Comparison of ENCODE assay signal across 25 mouse cellular contexts in the genomic region with DNA sequence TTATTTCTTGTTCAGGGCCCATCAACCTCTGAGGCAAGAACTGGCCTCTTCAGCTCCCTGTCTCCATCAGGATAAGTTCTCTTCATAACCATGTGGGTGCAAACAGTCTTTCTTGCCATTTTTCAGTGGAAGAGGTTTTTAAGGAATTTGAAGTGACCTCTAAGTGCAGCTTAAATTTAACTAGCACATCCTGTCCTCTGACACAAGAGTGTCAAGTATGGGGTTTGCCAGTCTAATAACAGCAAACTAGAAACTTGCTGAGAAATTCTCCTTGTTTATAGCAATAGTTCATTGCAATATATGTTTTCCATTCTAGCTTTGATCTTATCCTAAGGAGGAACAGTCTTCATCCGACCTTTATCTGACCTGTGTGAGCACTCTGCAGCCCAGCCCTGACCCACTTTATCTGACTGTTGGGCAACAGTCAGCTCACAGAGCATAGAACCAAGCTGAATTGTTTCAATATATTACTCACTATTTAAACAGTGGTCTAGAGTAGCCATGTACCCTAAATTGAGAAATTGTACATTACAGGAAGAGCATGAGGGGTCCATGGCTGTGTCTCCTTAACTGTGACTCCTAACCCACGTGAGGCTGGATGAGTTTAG.
"Had no signal": no experiment of that assay in that cellular context is flagged by ENCODE, and none has a peak within 500 bp of the region (broad histone marks: within the 10 kb centered on the region; RNA-seq: fewer than 3 reads in every experiment).

No protein-coding gene starts in this region.

- DNase-seq: gastrocnemius, adult 2 months; gastrocnemius, postnatal 10 days; gastrocnemius, postnatal 25 days; heart, adult 18-20 months; heart, postnatal 10 days; heart, postnatal 4 days; kidney, adult 18-20 months; kidney, adult 9 months; kidney, postnatal 10 days; kidney, postnatal 25 days; kidney, postnatal 4 days; left cerebral cortex, postnatal 4 days had no signal

- H3K36me3 ChIP-seq: heart, embryonic 10.5 days; heart, embryonic 12.5 days; hindbrain, embryonic 10.5 days; hindbrain, embryonic 12.5 days; intestine, embryonic 15.5 days; limb, embryonic 13.5 days; limb, embryonic 15.5 days had no signal

- H3K4me3 ChIP-seq: gastrocnemius, adult 2 months; heart, embryonic 10.5 days; heart, embryonic 12.5 days; hindbrain, embryonic 10.5 days; hindbrain, embryonic 12.5 days; intestine, embryonic 15.5 days; layer of hippocampus, adult 2 months; left cerebral cortex, adult 2 months; limb, embryonic 13.5 days; limb, embryonic 15.5 days had no signal

- H3K27ac ChIP-seq: gastrocnemius, adult 2 months; heart, embryonic 10.5 days; hindbrain, embryonic 10.5 days; hindbrain, embryonic 12.5 days; hindbrain, embryonic 14.5 days; intestine, embryonic 15.5 days; layer of hippocampus, adult 2 months; left cerebral cortex, adult 2 months; limb, embryonic 13.5 days; limb, embryonic 15.5 days had no signal

- ATAC-seq: hindbrain, embryonic 16.5 days; inflammation-experienced regulatory T-cells, adult 6 months; intestine, embryonic 15.5 days; intestine, postnatal 0 days had no signal

- H3K9ac ChIP-seq: heart, embryonic 12.5 days; hindbrain, embryonic 12.5 days; hindbrain, embryonic 14.5 days; intestine, embryonic 15.5 days; limb, embryonic 13.5 days; limb, embryonic 15.5 days had no signal

- H3K4me1 ChIP-seq: heart, embryonic 10.5 days; heart, embryonic 12.5 days; hindbrain, embryonic 10.5 days; hindbrain, embryonic 12.5 days; intestine, embryonic 15.5 days; limb, embryonic 13.5 days; limb, embryonic 15.5 days had no signal

- H3K4me2 ChIP-seq: heart, embryonic 12.5 days; hindbrain, embryonic 12.5 days; hindbrain, embryonic 14.5 days; intestine, embryonic 15.5 days; limb, embryonic 13.5 days; limb, embryonic 15.5 days had no signal

- H3K27me3 ChIP-seq: heart, embryonic 12.5 days; hindbrain, embryonic 12.5 days; intestine, embryonic 15.5 days; limb, embryonic 13.5 days; limb, embryonic 15.5 days had no signal

- H3K9me3 ChIP-seq: heart, embryonic 10.5 days; heart, embryonic 12.5 days; hindbrain, embryonic 10.5 days; hindbrain, embryonic 12.5 days; intestine, embryonic 15.5 days; limb, embryonic 13.5 days; limb, embryonic 15.5 days had no signal
